1 mouse cellular context compared by ENCODE assay signal in genomic region chr9:96859027-96859426, GRCm38 (mm10).
TF ChIP-seq lines count a peak whose summit lies in the region.

No protein-coding gene starts in this region.

TF ChIP-seq in CH12.LX, 34 proteins besides CTCF, POLR2A, EP300 and RAD21 (continued from another document):
- TF ChIP-seq IRF4 (IDR thresholded peaks at IDR 0.05; ENCODE audit: low read depth, low read length) = peak; percentile 50; the same call in 1 of the 2 replicates
- no peak for TF ChIP-seq NRF1 (IDR thresholded peaks at IDR 0.05; ENCODE audit: low read depth, low read length)
